Mouse (Mus musculus) forebrain, embryonic 14.5 days (tissue): ENCODE data around the gene Eri2. TPM values are rescaled to one million over a fixed set of nuclear protein-coding genes. Genes with fewer than 3 reads are reported as not detected.

Experiments
- ATAC-seq: fragments of 200-750 bp; cut with Nextera tagmentation; 2 replicates; pipeline ENCODE4 v1.8.0; 2017; ENCODE audit warnings: mild to moderate bottlenecking, moderate library complexity
- DNase-seq: peaks from one replicate; pipeline ENCODE4 v3.0.0-alpha.2; 2015; ENCODE audit warnings: low spot score
- H3K27ac ChIP-seq: fragments of 300-500 bp; sonication (generic); 2 replicates; pipeline ENCODE4 v1.5.1; 2014; ENCODE audit warnings: low read depth, mild to moderate bottlenecking, control low read depth, low read length, moderate library complexity
- H3K27me3 ChIP-seq: fragments of 300-500 bp; sonication (generic); replicated peaks from 2 replicates; pipeline ENCODE4 v1.6.1; 2014; ENCODE audit warnings: low read length, control low read depth, mixed read lengths; ENCODE audit not compliant: control insufficient read depth, insufficient read depth
- H3K36me3 ChIP-seq: fragments of 300-500 bp; sonication (generic); 2 replicates; pipeline ENCODE4 v1.6.1; 2014; ENCODE audit warnings: low read length, control low read depth; ENCODE audit not compliant: control insufficient read depth, insufficient read depth
- H3K4me1 ChIP-seq: fragments of 300-500 bp; sonication (generic); 2 replicates; pipeline ENCODE4 v1.6.1; 2014; ENCODE audit warnings: antibody characterized with exemption, low read length, control low read depth; ENCODE audit not compliant: control insufficient read depth, insufficient read depth
- H3K4me2 ChIP-seq: fragments of 300-500 bp; sonication (generic); 2 replicates; pipeline ENCODE4 v1.6.1; 2014; ENCODE audit warnings: mild to moderate bottlenecking, control low read depth, low read length
- H3K4me3 ChIP-seq: fragments of 300-500 bp; sonication (generic); 2 replicates; pipeline ENCODE4 v1.5.1; 2014; ENCODE audit warnings: low read depth, low read length, control low read depth
- H3K9ac ChIP-seq: fragments of 300-500 bp; sonication (generic); 2 replicates; pipeline ENCODE4 v1.6.1; 2014; ENCODE audit warnings: mild to moderate bottlenecking, low read length, control low read depth, moderate library complexity
- H3K9me3 ChIP-seq: fragments of 300-500 bp; sonication (generic); replicated peaks from 2 replicates; pipeline ENCODE4 v1.6.1; 2016; ENCODE audit warnings: low read length, control low read depth, mixed read lengths; ENCODE audit not compliant: control insufficient read depth
- WGBS: fragments of 180-500 bp; shearing (Covaris S2); extraction: QIAGEN DNeasy Blood & Tissue Kit; methylation state at CpG from one replicate; pipeline ENCODE4 v1.1.7; 2014; 5-methylcytosine and 5-hydroxymethylcytosine counted together
- polyA plus RNA-seq: library from polyadenylated mRNA; unstranded; fragments of >200 nt; fragmentation: Nextera tagmentation; extraction: Ambion mirVana; gene quantifications from 2 replicates; pipeline ENCODE4 v1.2.1, GENCODE M21; 2014

Eri2 gene
- polyA plus RNA-seq: 27.0 and 31.2 TPM in 2 replicates

- Histone ChIP-seq H3K9ac (peak within 1 kb of the TSS; percentile 78), H3K4me1 (peaks cover 8% of the 10 kb centered on the region; the same call in 1 of the 2 replicates), H3K27me3 (no peaks in the 10 kb centered on the region), H3K4me2 (peak within 1 kb of the TSS; percentile 83), H3K9me3 (no peaks in the 10 kb centered on the region), H3K36me3 (peaks cover 14% of the 10 kb centered on the region), H3K4me3 (peak within 1 kb of the TSS; percentile 65), H3K27ac (peak within 1 kb of the TSS; percentile 29)
- under 1% methylated on average over 53 of the region's 53 CpGs for WGBS
- peak; percentile 93 for DNase-seq
- ATAC-seq: peak; percentile 99
Measured at GRCm38 (mm10) chr7:119793586-119794250, at the start of gene Eri2, which contains the start of gene Rexo5. Gene Eri2 (minus strand): TSS chr7:119794058. Gene Rexo5 (plus strand): TSS chr7:119794006.

GRCm38 (mm10) chr7:119841820-119842449 lies 48.1 kb upstream of the Eri2 start:
- H3K4me3 ChIP-seq: no peak overlapping the region
- 95% methylated on average over 4 of the region's 4 CpGs for WGBS
- no peaks in the 10 kb centered on the region for H3K36me3 ChIP-seq
- no peaks in the 10 kb centered on the region for H3K9me3 ChIP-seq
- H3K4me1 ChIP-seq: no peaks in the 10 kb centered on the region
- ATAC-seq: no peak
- H3K4me2 ChIP-seq: no peak overlapping the region
- H3K27ac ChIP-seq: no peak overlapping the region
- DNase-seq: no peak
- no peaks in the 10 kb centered on the region for H3K27me3 ChIP-seq
- no peak overlapping the region for H3K9ac ChIP-seq

DNA sequence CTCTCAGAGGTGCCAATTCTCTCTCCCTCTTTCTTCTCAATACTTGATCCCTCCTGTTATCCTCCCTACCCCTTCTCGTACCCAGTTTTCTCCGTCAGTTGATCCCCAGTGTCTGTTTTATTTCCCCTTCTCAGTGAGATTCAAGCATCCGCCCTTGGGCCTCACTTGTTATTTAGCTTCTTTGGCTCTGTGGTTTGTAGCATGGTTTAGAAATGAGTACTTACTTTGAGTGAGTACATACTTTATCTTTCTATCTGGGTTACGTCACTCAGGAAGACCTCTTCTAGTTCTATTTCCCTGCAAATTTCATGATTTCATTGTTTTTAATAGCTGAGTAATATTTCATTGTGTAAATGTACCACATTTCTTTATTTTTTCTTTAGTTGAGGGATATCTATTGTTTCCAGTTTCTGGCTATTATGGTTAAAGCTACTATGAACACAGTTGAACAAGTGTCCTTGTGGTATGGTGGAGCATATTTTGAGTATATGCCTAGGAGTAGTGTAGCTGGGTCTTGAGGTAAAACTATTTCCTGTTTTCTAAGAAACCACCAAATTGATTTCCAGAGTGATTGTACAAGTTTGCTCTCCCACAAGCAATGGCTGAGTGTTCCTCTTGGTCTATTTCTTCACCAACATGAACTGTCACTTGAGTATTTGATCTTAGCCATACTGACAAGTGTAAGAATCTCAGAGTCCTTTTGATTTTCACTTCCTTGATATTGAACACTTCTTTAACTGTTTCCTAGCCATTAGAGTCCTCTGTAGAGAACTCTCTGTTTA lies 42.3 kb upstream of the Eri2 start:
- H3K36me3 ChIP-seq: no peaks in the 10 kb centered on the region
- no peak overlapping the region for H3K27ac ChIP-seq
- WGBS: 95% methylated on average over 4 of the region's 4 CpGs
- H3K9ac ChIP-seq: no peak overlapping the region
- H3K9me3 ChIP-seq: no peaks in the 10 kb centered on the region
- no peak for ATAC-seq
- no peaks in the 10 kb centered on the region for H3K4me1 ChIP-seq
- no peak overlapping the region for H3K4me2 ChIP-seq
- DNase-seq: no peak
- no peaks in the 10 kb centered on the region for H3K27me3 ChIP-seq
- H3K4me3 ChIP-seq: no peak overlapping the region

GRCm38 (mm10) chr7:119835371-119835770 lies 41.5 kb upstream of the Eri2 start:
- Histone ChIP-seq H3K9ac (no peak overlapping the region), H3K4me2 (no peak overlapping the region), H3K4me1 (no peaks in the 10 kb centered on the region), H3K4me3 (no peak overlapping the region), H3K9me3 (no peaks in the 10 kb centered on the region), H3K27ac (no peak overlapping the region), H3K27me3 (no peaks in the 10 kb centered on the region), H3K36me3 (no peaks in the 10 kb centered on the region)
- ATAC-seq (no peak), DNase-seq (no peak)
- 96% methylated on average over 1 of the region's 1 CpGs for WGBS

DNA sequence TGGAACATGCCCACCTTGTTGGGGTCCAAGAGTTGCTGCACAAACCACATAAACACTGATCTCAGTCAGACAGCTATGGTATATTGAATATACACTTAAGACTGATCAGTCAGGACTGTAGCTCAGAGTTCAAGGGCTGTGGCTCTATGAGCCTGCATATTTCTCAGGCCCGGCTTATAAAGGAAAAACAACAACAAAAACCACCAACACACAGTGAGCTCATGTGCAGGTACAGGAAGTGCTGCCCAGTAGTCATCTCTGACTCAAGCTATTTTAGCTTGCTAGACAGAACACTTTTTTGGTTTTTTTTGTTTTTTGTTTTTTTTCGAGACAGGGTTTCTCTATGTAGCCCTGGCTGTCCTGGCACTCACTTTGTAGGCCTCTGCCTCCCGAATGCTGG lies 14.9 kb upstream of the Eri2 start:
- DNase-seq: no peak
- H3K27ac ChIP-seq: no peak overlapping the region
- 94% methylated on average over 3 of the region's 3 CpGs for WGBS
- ATAC-seq: no peak
- no peak overlapping the region for H3K4me2 ChIP-seq
- H3K9ac ChIP-seq: no peak overlapping the region
- H3K4me1 ChIP-seq: no peaks in the 10 kb centered on the region
- H3K27me3 ChIP-seq: no peaks in the 10 kb centered on the region
- no peaks in the 10 kb centered on the region for H3K9me3 ChIP-seq
- peaks cover 19% of the 10 kb centered on the region for H3K36me3 ChIP-seq
- no peak overlapping the region for H3K4me3 ChIP-seq

DNA sequence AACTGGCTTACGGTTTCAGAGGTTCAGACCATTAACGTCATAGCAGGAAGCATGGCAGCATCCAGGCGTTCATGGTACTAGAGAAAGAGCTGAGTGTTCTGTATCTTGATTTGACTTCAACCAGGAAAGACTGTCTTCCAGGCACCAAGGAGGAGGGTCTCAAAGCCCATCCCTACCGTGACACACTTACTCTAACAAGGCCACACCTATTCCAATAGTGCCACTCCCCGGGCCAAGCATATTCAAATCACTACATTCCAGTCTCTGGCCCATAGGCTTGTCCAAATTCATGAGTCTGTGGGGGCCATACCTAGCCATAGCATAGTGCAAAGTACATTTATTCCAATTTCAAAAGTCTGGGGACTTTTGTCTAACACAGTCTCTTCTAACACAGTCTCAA lies 13.5 kb upstream of the Eri2 start:
- H3K27me3 ChIP-seq: no peaks in the 10 kb centered on the region
- WGBS: 94% methylated on average over 5 of the region's 5 CpGs
- H3K9ac ChIP-seq: no peak overlapping the region
- H3K4me3 ChIP-seq: no peak overlapping the region
- DNase-seq (no peak), ATAC-seq (no peak)
- H3K36me3 ChIP-seq: peaks cover 13% of the 10 kb centered on the region
- H3K4me1 ChIP-seq: no peaks in the 10 kb centered on the region
- no peak overlapping the region for H3K27ac ChIP-seq
- H3K9me3 ChIP-seq: no peaks in the 10 kb centered on the region
- H3K4me2 ChIP-seq: no peak overlapping the region

DNA sequence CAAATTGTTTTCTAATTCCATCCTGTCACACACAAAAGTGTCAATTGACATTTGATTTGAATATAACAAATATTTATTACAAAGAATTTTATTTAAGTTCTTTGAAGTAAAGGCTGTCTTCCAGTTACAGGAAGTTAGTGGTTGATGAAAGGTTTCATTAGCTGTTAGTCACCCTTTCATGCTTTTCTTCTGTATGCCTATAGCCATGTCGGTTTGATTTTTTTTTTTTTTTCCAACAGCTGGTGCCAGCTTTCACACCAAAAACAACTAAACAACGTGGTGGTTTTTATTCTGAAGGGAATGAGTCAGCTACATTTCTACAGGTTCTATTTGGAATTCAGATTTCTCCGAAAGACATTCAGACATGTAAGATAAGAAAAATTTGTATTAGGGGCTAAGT lies 7.1 kb upstream of the Eri2 start:
- Histone ChIP-seq H3K4me1 (no peaks in the 10 kb centered on the region), H3K4me3 (no peak overlapping the region), H3K4me2 (no peak overlapping the region), H3K9ac (no peak overlapping the region), H3K36me3 (peaks cover 4% of the 10 kb centered on the region; the same call in 1 of the 2 replicates), H3K9me3 (no peaks in the 10 kb centered on the region), H3K27me3 (no peaks in the 10 kb centered on the region), H3K27ac (no peak overlapping the region)
- DNase-seq: no peak
- ATAC-seq: no peak
- WGBS: 87% methylated on average over 3 of the region's 3 CpGs

DNA sequence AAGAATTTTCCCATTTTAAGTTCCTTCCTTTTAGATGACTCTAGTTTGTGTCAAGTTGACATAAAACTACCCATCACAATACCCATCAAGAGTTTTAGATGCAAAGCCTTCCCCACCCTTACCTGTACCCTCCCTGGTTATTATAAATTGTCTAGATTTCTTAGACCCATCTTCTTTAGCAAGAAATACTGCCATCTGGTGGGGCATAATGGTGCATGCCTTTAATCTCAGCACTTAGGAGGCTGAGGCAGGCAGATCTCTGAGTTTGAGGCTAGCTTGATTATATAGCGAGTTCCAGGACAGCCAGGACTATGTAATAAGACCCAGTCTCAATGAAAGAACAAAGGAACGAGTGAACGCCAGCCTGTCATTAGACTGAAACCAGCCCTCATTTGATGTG lies 6.6 kb upstream of the Eri2 start:
- ATAC-seq (no peak), DNase-seq (no peak)
- H3K27ac ChIP-seq: no peak overlapping the region
- no peaks in the 10 kb centered on the region for H3K9me3 ChIP-seq
- peaks cover 1% of the 10 kb centered on the region; the same call in 1 of the 2 replicates for H3K36me3 ChIP-seq
- H3K4me3 ChIP-seq: no peak overlapping the region
- H3K4me1 ChIP-seq: no peaks in the 10 kb centered on the region
- no peaks in the 10 kb centered on the region for H3K27me3 ChIP-seq
- H3K9ac ChIP-seq: no peak overlapping the region
- WGBS: 95% methylated on average over 3 of the region's 3 CpGs
- H3K4me2 ChIP-seq: no peak overlapping the region
